Mouse (Mus musculus) T-cell, adult 66 days (primary cell): Measurements from ENCODE around the gene Tmem231. TPM values are rescaled to one million over a fixed set of nuclear protein-coding genes. Genes with fewer than 3 reads are reported as not detected.

Experiments used
- total RNA-seq, 2 experiments: library from RNA; stranded (reverse); gene quantifications; 3 replicates in 1 of 2; 4 replicates in 1 of 2; pipeline ENCODE4 v1.2.4; 2023

Gene Tmem231
- total RNA-seq, result under 1 TPM; 0.41 to 0.50 TPM

DNA sequence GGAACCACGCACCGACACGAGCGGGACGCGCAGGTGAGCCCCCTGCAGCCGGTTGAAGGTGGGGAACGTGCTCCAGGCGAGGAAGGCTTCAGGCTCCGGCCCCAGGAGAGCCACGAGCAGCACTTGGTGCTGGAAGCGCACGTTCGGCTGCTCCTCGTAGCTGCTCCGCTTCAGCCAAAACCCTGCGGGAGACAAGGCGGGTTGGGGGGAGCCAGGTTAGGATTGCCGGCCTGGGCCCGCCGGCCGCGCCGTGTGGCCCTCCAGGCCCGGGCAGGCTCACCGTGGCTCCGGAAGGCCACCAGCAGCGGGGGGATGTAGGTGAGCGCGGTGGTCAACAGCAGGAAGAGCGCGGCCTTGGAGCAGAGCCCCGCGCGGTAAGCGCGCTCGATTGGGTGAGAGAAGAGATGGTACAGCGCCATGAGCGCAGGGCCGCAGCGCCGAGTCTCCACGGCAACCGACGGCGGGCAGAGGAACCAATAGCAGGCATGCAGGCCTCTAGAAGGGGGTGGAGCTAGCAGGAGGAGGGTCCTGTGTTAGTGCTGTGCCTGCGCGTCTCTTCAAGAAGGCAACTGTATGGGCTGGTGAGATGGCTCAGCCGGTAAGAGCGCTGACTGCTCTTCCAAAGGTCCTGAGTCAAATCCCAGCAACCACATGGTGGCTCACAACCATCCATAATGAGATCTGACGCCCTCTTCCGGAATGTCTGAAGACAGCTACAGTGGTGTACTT lies at the start of gene Tmem231:
Gene Tmem231, minus strand, starts transcription at position 534 of the 729 bp plus-strand sequence.

DNA sequence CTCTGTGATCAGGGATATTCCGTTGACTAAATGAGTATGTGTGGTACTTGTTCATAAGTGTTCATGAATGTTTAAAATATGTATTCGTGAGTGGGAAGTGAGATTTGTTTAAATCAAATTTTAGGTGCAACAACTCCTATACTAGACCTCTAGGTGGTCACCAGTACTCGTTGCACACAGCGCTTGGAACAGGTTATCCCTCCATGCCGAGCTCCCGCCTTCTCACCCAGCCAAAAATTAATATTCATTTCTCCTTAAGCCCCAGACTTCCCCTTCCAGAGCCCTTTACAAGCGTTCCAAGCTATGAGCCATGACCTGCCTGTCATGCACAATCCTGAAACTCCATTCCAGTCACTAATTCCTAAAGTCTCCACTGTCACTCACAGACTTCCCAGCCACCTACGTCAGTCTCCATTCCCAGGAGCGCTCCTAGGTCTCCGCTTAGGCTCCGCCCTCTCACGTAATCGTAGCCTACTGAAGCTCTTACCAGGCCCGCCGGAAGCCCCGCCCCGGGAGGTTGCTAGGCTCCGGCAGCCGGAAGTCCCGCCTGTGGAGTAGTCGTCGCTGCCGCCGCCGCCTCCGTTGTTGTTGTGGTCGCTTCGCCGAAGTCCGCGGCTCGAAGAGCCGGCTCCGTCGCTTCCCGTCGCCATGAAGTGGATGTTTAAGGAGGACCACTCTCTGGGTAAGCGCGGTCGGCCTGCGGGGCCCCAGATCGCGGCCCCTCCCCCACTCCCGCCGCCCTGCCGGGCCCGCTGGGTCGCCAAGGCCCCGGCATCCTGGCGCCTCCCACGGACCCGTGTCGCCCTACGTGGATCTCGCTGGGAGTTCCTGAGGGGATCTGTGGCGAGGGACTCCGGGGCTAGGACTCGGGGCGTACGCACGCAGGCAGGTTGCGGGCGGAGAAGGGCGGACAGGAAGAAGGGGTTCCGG lies 6.8 kb upstream of the Tmem231 start, which contains the start of gene Gabarapl2:
Gene Gabarapl2, plus strand, starts transcription at position 533 of the 930 bp plus-strand sequence.

DNA sequence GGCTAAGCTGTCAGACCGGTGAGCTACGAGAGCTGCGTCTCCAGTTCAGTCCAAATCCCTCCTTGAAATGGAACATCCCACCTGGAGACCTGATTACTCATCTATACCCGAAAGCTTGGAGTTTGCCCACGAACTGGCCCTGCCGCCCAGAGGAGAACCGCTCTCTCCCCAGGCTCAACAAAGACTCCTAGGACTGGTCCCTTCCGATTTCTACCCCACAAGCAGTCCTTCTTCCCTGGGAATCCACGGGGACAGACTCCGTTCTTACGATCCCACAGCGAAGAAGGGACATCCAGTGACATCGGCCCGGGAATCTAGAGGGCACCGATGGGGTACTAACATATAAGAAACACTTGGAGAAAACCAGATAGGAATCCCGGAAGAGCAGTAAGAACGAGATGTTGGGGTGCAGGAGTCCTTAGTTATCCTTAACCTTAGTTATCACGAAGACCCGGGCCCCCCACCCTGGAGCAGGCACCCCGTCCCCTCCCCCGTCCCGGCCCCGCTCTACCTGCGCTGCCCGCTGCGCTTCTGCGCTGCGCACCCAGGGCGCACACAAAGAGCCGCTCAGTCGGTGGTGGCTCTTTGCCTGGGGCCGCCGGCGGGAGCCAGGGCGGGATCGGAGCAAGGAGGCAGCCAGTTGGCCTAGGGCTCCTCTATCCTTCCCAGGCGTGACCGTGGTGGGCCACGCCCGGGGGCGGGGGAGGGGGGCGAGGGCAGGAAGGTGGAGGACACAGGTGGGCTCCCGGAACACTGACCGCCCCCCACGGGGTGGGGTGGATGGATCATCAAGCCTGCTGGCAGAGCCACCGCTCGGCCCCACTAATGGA lies 23.8 kb downstream of the Tmem231 start, which contains the start of gene Chst5:
Gene Chst5, minus strand, starts transcription at position 827 of the 830 bp plus-strand sequence.

DNA sequence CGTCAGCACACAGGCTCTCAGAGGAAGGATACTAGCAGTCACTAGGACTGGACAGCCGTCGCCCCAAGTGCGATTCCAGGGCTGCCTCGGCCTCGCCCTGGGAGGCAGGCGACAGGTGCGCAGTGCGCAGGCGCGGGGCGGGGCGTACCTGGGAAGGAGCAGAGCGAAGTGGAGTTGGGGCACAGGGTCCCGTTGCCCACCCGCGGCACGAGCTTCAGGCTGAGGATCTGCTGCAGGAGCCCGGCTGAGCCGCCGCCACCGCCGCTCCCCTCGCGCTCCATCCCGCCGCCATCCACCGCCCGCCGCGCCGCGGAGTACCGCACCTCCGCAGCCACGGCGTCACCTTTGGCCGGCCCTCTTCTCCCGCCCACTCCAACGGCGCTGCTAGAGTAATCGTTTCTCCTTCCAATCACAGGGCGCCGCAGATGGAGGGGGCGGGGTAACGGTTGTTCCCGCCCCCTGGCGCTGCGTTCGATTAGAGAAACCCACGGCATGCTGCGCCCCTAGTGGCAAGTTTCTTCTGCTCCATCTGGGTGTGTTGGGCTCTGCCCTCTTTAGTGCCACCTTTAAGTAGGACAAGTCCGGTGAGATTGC lies 57.2 kb downstream of the Tmem231 start, which contains the start of gene Tmem170:
Gene Tmem170, minus strand, starts transcription at position 396 of the 594 bp plus-strand sequence.

Other genes starting within 250 kb of the Tmem231 start
- gene Ctrb1, start 242.9 kb downstream of the Tmem231 start, total RNA-seq, result not detected
- not detected for gene Bcar1, start 190.1 kb downstream of the Tmem231 start, total RNA-seq
- 10 to 100 TPM; 35.3 to 45.2 TPM for gene Cfdp1, start 79.6 kb downstream of the Tmem231 start, total RNA-seq
- gene Tmem170, start 57.1 kb downstream of the Tmem231 start, total RNA-seq, result 1 to 10 TPM; 3.3 to 3.8 TPM
- gene Chst5, start 23.4 kb downstream of the Tmem231 start, total RNA-seq, result not detected
- 100 to 1,000 TPM; 120 to 127 TPM for gene Gabarapl2, start 6.8 kb upstream of the Tmem231 start, total RNA-seq
- 1 to 10 TPM; 5.7 TPM for gene Adat1, start 58.4 kb upstream of the Tmem231 start, total RNA-seq
- 10 to 100 TPM; 86.1 to 90.1 TPM for gene Kars, start 77.4 kb upstream of the Tmem231 start, total RNA-seq
- 10 to 100 TPM; 13.8 to 17.4 TPM for gene Terf2ip, start 77.5 kb upstream of the Tmem231 start, total RNA-seq
- not detected for gene Gm6793, start 81.2 kb upstream of the Tmem231 start, total RNA-seq